Comparison of ENCODE assay signal across 16 mouse cellular contexts in the genomic region with DNA sequence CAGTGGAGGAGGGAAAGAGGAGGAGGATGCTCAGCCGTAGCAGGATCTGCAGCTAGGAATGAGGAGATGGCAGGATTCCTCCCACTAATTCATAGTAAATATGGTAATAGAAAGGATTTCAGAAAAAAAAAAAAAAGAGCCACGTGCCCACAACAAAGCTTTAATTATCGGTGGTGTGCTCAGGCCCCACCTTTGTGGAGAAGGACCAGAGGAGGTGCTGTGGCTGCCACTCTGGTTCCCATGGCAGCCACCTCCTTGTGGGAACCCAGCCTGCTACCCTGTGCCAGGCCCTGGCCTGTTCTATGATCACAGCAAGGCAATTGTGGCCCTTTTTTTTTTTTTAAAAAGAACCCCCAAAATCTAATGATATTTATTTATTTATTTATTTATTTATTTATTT.
DNase-seq lines count a peak whose midpoint lies in the region; ATAC-seq and TF ChIP-seq lines count a peak whose summit lies in the region.
"Had no signal": no experiment of that assay in that cellular context is flagged by ENCODE, and none has a peak within 500 bp of the region (broad histone marks: within the 10 kb centered on the region; RNA-seq: fewer than 3 reads in every experiment).

No protein-coding gene starts in this region.

- H3K27ac ChIP-seq in cerebellum, adult 2 months (ENCODE audit: insufficient read depth, low read length): peak overlapping the region; percentile 83
- H3K27ac ChIP-seq: embryonic facial prominence, embryonic 13.5 days; forebrain, embryonic 12.5 days; gastrocnemius, adult 2 months; hindbrain, embryonic 10.5 days; hindbrain, embryonic 14.5 days; intestine, embryonic 15.5 days had no signal

- TF ChIP-seq CTCF in cerebellum, adult 2 months (IDR thresholded peaks at IDR 0.05; ENCODE audit: borderline replicate concordance, insufficient read depth, low read depth, low read length): no peak

- DNase-seq in cerebellum, adult 2 months: peak; percentile 39 to 55
- DNase-seq in cerebellum, postnatal 14 days: peak; percentile 64
- DNase-seq in cerebellum, adult 8-10 months: no peak
- peak; percentile 63 for DNase-seq in left cerebral cortex, postnatal 4 days
- no peak for DNase-seq in left cerebral cortex, adult 8-10 months (ENCODE audit: low spot score in 2 of 2)
- DNase-seq in retina, embryonic 14.5 days (ENCODE audit: low spot score): no peak
- DNase-seq: adrenal gland, postnatal 10 days; gastrocnemius, postnatal 25 days had no signal

- no peak for ATAC-seq in cerebellum, adult (ENCODE audit: insufficient number of reproducible peaks, low FRiP score, low TSS enrichment)
- ATAC-seq: intestine, embryonic 15.5 days had no signal

- H3K27me3 ChIP-seq in cerebellum, adult 2 months (ENCODE audit: control insufficient read depth, insufficient read depth, low read length): no peaks in the 10 kb centered on the region

- H3K4me1 ChIP-seq in cerebellum, adult 2 months (ENCODE audit: control insufficient read depth, insufficient read depth, low read length): peaks cover 58% of the 10 kb centered on the region

- no peak for TF ChIP-seq POLR2A in cerebellum, adult 2 months (IDR thresholded peaks at IDR 0.05; ENCODE audit: borderline replicate concordance, insufficient read depth, low read length)

- no peak overlapping the region for H3K4me3 ChIP-seq in cerebellum, adult 2 months (replicated peaks; ENCODE audit: insufficient read depth, low read depth, low read length)
- H3K4me3 ChIP-seq: embryonic facial prominence, embryonic 13.5 days; forebrain, embryonic 12.5 days; gastrocnemius, adult 2 months; heart, embryonic 12.5 days; hindbrain, embryonic 10.5 days; intestine, embryonic 15.5 days had no signal

- 26% methylated on average over 3 of the region's 3 CpGs for WGBS in cerebellum, adult 2 months

- intact Hi-C loops in left cerebral cortex, postnatal 4 days (cut with DNase I): no loop called here

Comparison
In these comparisons a context has a peak if more than half of its experiments do, and no peak if none do; other contexts are left out.
1. DNase-seq: peak in cerebellum, adult 2 months (2 of 2), cerebellum, postnatal 14 days (2 of 2) and left cerebral cortex, postnatal 4 days (single experiment); none in cerebellum, adult 8-10 months (single experiment), left cerebral cortex, adult 8-10 months (0 of 2) and retina, embryonic 14.5 days (single experiment).